Mouse (Mus musculus) forebrain, postnatal 0 days (tissue): ENCODE measurements around the gene Bcdin3d. TPM values are rescaled to one million over a fixed set of nuclear protein-coding genes. Genes with fewer than 3 reads are reported as not detected.

Experiments used
- ATAC-seq: fragments of 200-750 bp; cut with Nextera tagmentation; 2 replicates; pipeline ENCODE4 v1.8.0; 2017; ENCODE audit warnings: mild to moderate bottlenecking, moderate library complexity
- DNase-seq: peaks from one replicate; pipeline ENCODE4 v3.0.0-alpha.2; 2015
- H3K27ac ChIP-seq: fragments of 300-500 bp; sonication (generic); 2 replicates; pipeline ENCODE4 v1.5.1; 2014; ENCODE audit warnings: low read depth, mild to moderate bottlenecking, antibody characterized with exemption, low read length, moderate library complexity, mixed read lengths
- H3K27me3 ChIP-seq: fragments of 300-500 bp; sonication (generic); 2 replicates; pipeline ENCODE4 v1.6.1; 2014; ENCODE audit warnings: mild to moderate bottlenecking, low read length, mixed read lengths; ENCODE audit not compliant: insufficient read depth
- H3K36me3 ChIP-seq: fragments of 300-500 bp; sonication (generic); 2 replicates; pipeline ENCODE4 v1.6.1; 2014; ENCODE audit warnings: mild to moderate bottlenecking, moderate library complexity; ENCODE audit not compliant: insufficient read depth
- H3K4me1 ChIP-seq: fragments of 300-500 bp; sonication (generic); 2 replicates; pipeline ENCODE4 v1.6.1; 2014; ENCODE audit warnings: antibody characterized with exemption; ENCODE audit not compliant: insufficient read depth
- H3K4me2 ChIP-seq: fragments of 300-500 bp; sonication (generic); 2 replicates; pipeline ENCODE4 v1.6.1; 2014; ENCODE audit warnings: low read depth, mild to moderate bottlenecking, moderate library complexity
- H3K4me3 ChIP-seq: fragments of 300-500 bp; sonication (generic); 2 replicates; pipeline ENCODE4 v1.5.1; 2014; ENCODE audit warnings: low read depth, low read length, mixed read lengths
- H3K9ac ChIP-seq: fragments of 300-500 bp; sonication (generic); 2 replicates; pipeline ENCODE4 v1.6.1; 2014; ENCODE audit warnings: mild to moderate bottlenecking
- H3K9me3 ChIP-seq: fragments of 300-500 bp; sonication (generic); 2 replicates; pipeline ENCODE4 v1.6.1; 2016; ENCODE audit warnings: low read length
- CTCF ChIP-seq: sonication (generic); IDR thresholded peaks from 2 replicates; pipeline ENCODE4 v1.5.1; 2016; ENCODE audit warnings: antibody characterized with exemption, control low read depth, low read depth
- WGBS: fragments of 180-500 bp; shearing (Covaris S2); extraction: QIAGEN DNeasy Blood & Tissue Kit; methylation state at CpG from one replicate; pipeline ENCODE4 v1.1.7; 2014; 5-methylcytosine and 5-hydroxymethylcytosine counted together
- polyA plus RNA-seq: library from polyadenylated mRNA; unstranded; fragments of >200 nt; fragmentation: Nextera tagmentation; extraction: Ambion mirVana; gene quantifications from 2 replicates; pipeline ENCODE4 v1.2.1, GENCODE M21; 2015
- total RNA-seq: library from RNA; depleted of rRNA; stranded (reverse); fragments of >200 nt; gene quantifications from 2 replicates; pipeline ENCODE4 v1.2.3, GENCODE M21; 2014; rRNA removed

The Bcdin3d gene
- total and polyA plus RNA-seq, 2 experiments from 2014 or later: 12.1 to 15.7 TPM

DNA sequence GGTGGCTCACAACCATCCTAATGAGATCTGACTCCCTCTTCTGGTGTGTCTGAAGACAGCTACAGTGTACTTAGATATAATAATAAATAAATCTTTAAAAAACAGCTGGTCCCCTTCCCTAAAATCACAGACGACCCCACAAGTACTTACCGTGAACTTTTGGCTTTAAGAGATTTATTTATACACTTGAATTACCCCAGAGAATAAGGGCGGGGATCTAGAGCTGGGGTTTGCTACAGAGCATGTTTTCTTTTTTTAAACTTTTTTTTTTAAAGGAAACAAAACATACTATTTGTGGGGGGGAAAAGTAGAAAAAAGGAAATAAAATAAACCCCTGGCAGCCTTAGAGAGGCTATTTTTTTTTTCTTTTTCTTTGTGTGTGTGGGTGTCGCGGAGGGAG, 54.4 kb downstream of the Bcdin3d start:
- Histone ChIP-seq H3K4me2 (peak overlapping the region; percentile 23), H3K9me3 (no peaks in the 10 kb centered on the region), H3K27ac (peak overlapping the region; percentile 59; the same call in 1 of the 2 replicates), H3K27me3 (no peaks in the 10 kb centered on the region), H3K4me3 (no peak overlapping the region), H3K9ac (no peak overlapping the region), H3K4me1 (no peaks in the 10 kb centered on the region), H3K36me3 (peaks cover 31% of the 10 kb centered on the region)
- DNase-seq: no peak
- 9% methylated on average over 5 of the region's 5 CpGs for WGBS
- no peak for ATAC-seq
- TF ChIP-seq CTCF: no peak

Other genes starting within 250 kb of the Bcdin3d start
- gene Kcnh3, start 249.9 kb downstream of the Bcdin3d start, total RNA-seq: 22.9 and 435 TPM in 2 replicates
- gene Kcnh3, start 249.9 kb downstream of the Bcdin3d start, polyA plus RNA-seq: 7.7 and 8.2 TPM in 2 replicates
- gene Mcrs1, start 222.8 kb downstream of the Bcdin3d start, total RNA-seq: 231 and 250 TPM in 2 replicates
- gene Mcrs1, start 222.8 kb downstream of the Bcdin3d start, polyA plus RNA-seq: 242 and 258 TPM in 2 replicates
- gene Prpf40b, start 179.6 kb downstream of the Bcdin3d start, total RNA-seq: 110 and 116 TPM in 2 replicates
- 69.1 and 89.7 TPM in 2 replicates for gene Prpf40b, start 179.6 kb downstream of the Bcdin3d start, polyA plus RNA-seq
- gene Fam186b, start 178.8 kb downstream of the Bcdin3d start, total RNA-seq: 0.52 and 1.5 TPM in 2 replicates
- gene Fam186b, start 178.8 kb downstream of the Bcdin3d start, polyA plus RNA-seq: 0.58 and 0.85 TPM in 2 replicates
- gene Fmnl3, start 104.2 kb downstream of the Bcdin3d start, total RNA-seq: 11.2 and 14.2 TPM in 2 replicates
- gene Fmnl3, start 104.2 kb downstream of the Bcdin3d start, polyA plus RNA-seq: 7.3 and 8.6 TPM in 2 replicates
- 203 and 234 TPM in 2 replicates for gene Tmbim6, start 81.8 kb downstream of the Bcdin3d start, total RNA-seq
- 269 and 312 TPM in 2 replicates for gene Tmbim6, start 81.8 kb downstream of the Bcdin3d start, polyA plus RNA-seq
- gene Nckap5l, start 17.0 kb downstream of the Bcdin3d start, total RNA-seq: 12.3 and 17.6 TPM in 2 replicates
- gene Nckap5l, start 17.0 kb downstream of the Bcdin3d start, polyA plus RNA-seq: 7.9 and 10.3 TPM in 2 replicates
- 19.2 and 25.6 TPM in 2 replicates for gene Faim2, start 53.4 kb upstream of the Bcdin3d start, total RNA-seq
- gene Faim2, start 53.4 kb upstream of the Bcdin3d start, polyA plus RNA-seq: 44.6 and 57.4 TPM in 2 replicates
- gene Aqp2, start 104.3 kb upstream of the Bcdin3d start, total RNA-seq: not detected in 2 replicates
- not detected in 2 replicates for gene Aqp2, start 104.3 kb upstream of the Bcdin3d start, polyA plus RNA-seq
- 0.46 and 0.76 TPM in 2 replicates for gene Aqp5, start 116.1 kb upstream of the Bcdin3d start, total RNA-seq
- gene Aqp5, start 116.1 kb upstream of the Bcdin3d start, polyA plus RNA-seq: 0.59 and 0.64 TPM in 2 replicates
- gene Aqp6, start 126.7 kb upstream of the Bcdin3d start, total RNA-seq: not detected in 2 replicates
- 0.06 TPM in 1 of 2 replicates, not detected in the other for gene Aqp6, start 126.7 kb upstream of the Bcdin3d start, polyA plus RNA-seq
- gene Racgap1, start 176.9 kb upstream of the Bcdin3d start, total RNA-seq: 27.5 and 39.7 TPM in 2 replicates
- gene Racgap1, start 176.9 kb upstream of the Bcdin3d start, polyA plus RNA-seq: 31.7 and 34.2 TPM in 2 replicates
- gene Asic1, start 195.6 kb upstream of the Bcdin3d start, total RNA-seq: 81.9 and 99.1 TPM in 2 replicates
- gene Asic1, start 195.6 kb upstream of the Bcdin3d start, polyA plus RNA-seq: 24.7 and 28.1 TPM in 2 replicates
- 89.7 and 90.1 TPM in 2 replicates for gene Smarcd1, start 227.4 kb upstream of the Bcdin3d start, total RNA-seq
- 93.6 and 107 TPM in 2 replicates for gene Smarcd1, start 227.4 kb upstream of the Bcdin3d start, polyA plus RNA-seq
- not detected in 2 replicates for gene Gm17349, start 230.8 kb upstream of the Bcdin3d start, total RNA-seq
- gene Gm17349, start 230.8 kb upstream of the Bcdin3d start, polyA plus RNA-seq: not detected in 2 replicates
- gene Gpd1, start 242.8 kb upstream of the Bcdin3d start, total RNA-seq: 6.0 and 6.1 TPM in 2 replicates
- 3.9 and 4.3 TPM in 2 replicates for gene Gpd1, start 242.8 kb upstream of the Bcdin3d start, polyA plus RNA-seq